In the genomic region with DNA sequence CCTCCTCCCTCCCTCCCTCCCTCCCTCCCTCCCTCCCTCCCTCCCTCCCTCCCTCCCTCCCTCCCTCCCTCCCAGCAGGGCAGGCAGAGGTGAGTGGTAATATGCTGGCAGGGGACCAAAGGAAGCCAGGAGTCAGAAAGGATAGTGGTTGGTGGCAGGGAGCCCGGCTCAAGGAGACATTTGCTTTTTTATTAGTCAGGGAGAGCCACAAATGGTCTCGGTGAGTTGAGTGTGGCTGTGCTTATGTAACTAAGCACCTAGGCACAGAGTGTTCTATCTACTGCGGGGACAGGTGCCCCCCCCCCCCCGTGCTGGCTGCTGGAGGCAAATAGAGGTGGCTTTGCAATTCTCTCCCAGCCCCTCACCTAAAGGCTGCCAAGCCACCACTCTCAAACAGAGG, we compare ENCODE assay signal across 9 mouse cellular contexts.
DNase-seq lines count a peak whose midpoint lies in the region; ATAC-seq and TF ChIP-seq lines count a peak whose summit lies in the region.
"Had no signal": no experiment of that assay in that cellular context is flagged by ENCODE, and none has a peak within 500 bp of the region (broad histone marks: within the 10 kb centered on the region; RNA-seq: fewer than 3 reads in every experiment).

No protein-coding gene starts in this region.

- no peaks in the 10 kb centered on the region for H3K36me3 ChIP-seq in lung, postnatal 0 days (ENCODE audit: insufficient read depth, low read length)
- no peaks in the 10 kb centered on the region for H3K36me3 ChIP-seq in heart, embryonic 13.5 days
- no peaks in the 10 kb centered on the region for H3K36me3 ChIP-seq in hindbrain, embryonic 12.5 days
- H3K36me3 ChIP-seq: stomach, embryonic 15.5 days had no signal

- TF ChIP-seq CTCF in lung, postnatal 0 days (IDR thresholded peaks at IDR 0.05), result no peak

- 25% methylated on average over 3 of the region's 4 CpGs for WGBS in lung, postnatal 0 days
- WGBS in heart, embryonic 13.5 days, result 21% methylated on average over 4 of the region's 4 CpGs
- WGBS in hindbrain, embryonic 12.5 days, result 51% methylated on average over 4 of the region's 4 CpGs

- H3K9ac ChIP-seq in lung, postnatal 0 days (replicated peaks; ENCODE audit: low read depth), result no peak overlapping the region
- H3K9ac ChIP-seq in heart, embryonic 13.5 days, result no peak overlapping the region
- no peak overlapping the region for H3K9ac ChIP-seq in hindbrain, embryonic 12.5 days
- H3K9ac ChIP-seq: stomach, embryonic 15.5 days had no signal

- no peaks in the 10 kb centered on the region for H3K27me3 ChIP-seq in lung, postnatal 0 days (replicated peaks; ENCODE audit: insufficient read depth, low read length)
- peaks cover 5% of the 10 kb centered on the region; the same call in 1 of the 2 replicates for H3K27me3 ChIP-seq in heart, embryonic 13.5 days (replicated peaks)
- H3K27me3 ChIP-seq in hindbrain, embryonic 12.5 days, result no peaks in the 10 kb centered on the region; the same call in 1 of the 2 replicates
- H3K27me3 ChIP-seq: stomach, embryonic 15.5 days had no signal

- no peaks in the 10 kb centered on the region for H3K9me3 ChIP-seq in lung, postnatal 0 days (ENCODE audit: low read length)
- no peaks in the 10 kb centered on the region for H3K9me3 ChIP-seq in heart, embryonic 13.5 days
- no peaks in the 10 kb centered on the region for H3K9me3 ChIP-seq in hindbrain, embryonic 12.5 days (replicated peaks)
- H3K9me3 ChIP-seq: stomach, embryonic 15.5 days had no signal

- TF ChIP-seq EP300 in lung, postnatal 0 days (IDR thresholded peaks at IDR 0.05), result no peak

- no peak overlapping the region for H3K4me2 ChIP-seq in lung, postnatal 0 days (replicated peaks; ENCODE audit: low read depth, low read length)
- no peak overlapping the region for H3K4me2 ChIP-seq in heart, embryonic 13.5 days
- no peak overlapping the region for H3K4me2 ChIP-seq in hindbrain, embryonic 12.5 days (replicated peaks)
- H3K4me2 ChIP-seq: stomach, embryonic 15.5 days had no signal

- no peak overlapping the region for H3K27ac ChIP-seq in lung, postnatal 0 days (ENCODE audit: low read length)
- H3K27ac ChIP-seq in brown adipose tissue, adult 24 weeks (replicated peaks; ENCODE audit: low read depth, low read length), result peak overlapping the region; percentile 98
- peak overlapping the region; percentile 67 for H3K27ac ChIP-seq in heart, embryonic 13.5 days (replicated peaks)
- H3K27ac ChIP-seq in hindbrain, embryonic 12.5 days, result no peak overlapping the region
- H3K27ac ChIP-seq: stomach, embryonic 15.5 days had no signal

- H3K4me3 ChIP-seq in lung, postnatal 0 days (ENCODE audit: low read depth, low read length), result no peak overlapping the region
- H3K4me3 ChIP-seq in brown adipose tissue, adult 24 weeks (ENCODE audit: insufficient read depth, low read depth, low read length), result no peak overlapping the region
- H3K4me3 ChIP-seq in heart, embryonic 13.5 days, result no peak overlapping the region
- H3K4me3 ChIP-seq in hindbrain, embryonic 12.5 days, result no peak overlapping the region
- H3K4me3 ChIP-seq: stomach, embryonic 15.5 days had no signal

- no peaks in the 10 kb centered on the region for H3K4me1 ChIP-seq in lung, postnatal 0 days (ENCODE audit: insufficient read depth, low read depth, low read length)
- peaks cover 11% of the 10 kb centered on the region; the same call in 1 of the 2 replicates for H3K4me1 ChIP-seq in brown adipose tissue, adult 24 weeks (ENCODE audit: control insufficient read depth, insufficient read depth, insufficient read length, low read length)
- H3K4me1 ChIP-seq in heart, embryonic 13.5 days, result peaks cover 39% of the 10 kb centered on the region
- H3K4me1 ChIP-seq in hindbrain, embryonic 12.5 days, result peaks cover 14% of the 10 kb centered on the region
- H3K4me1 ChIP-seq: stomach, embryonic 15.5 days had no signal

- peak; percentile 32 for DNase-seq in lung, postnatal 0 days (ENCODE audit: low spot score)
- no peak for DNase-seq in lung, postnatal 14 days
- peak; percentile 12 for DNase-seq in telencephalon, adult 2 months (ENCODE audit: low read depth, low spot score)
- DNase-seq in right cerebral cortex, postnatal 36 days (ENCODE audit: low spot score in 2 of 2), result no peak

- ATAC-seq in lung, postnatal 0 days, result peak; percentile 50
- no peak for ATAC-seq in heart, embryonic 13.5 days (ENCODE audit: extremely low read depth, insufficient number of reproducible peaks, low FRiP score, low TSS enrichment)
- no peak for ATAC-seq in hindbrain, embryonic 12.5 days (ENCODE audit: low FRiP score)
- ATAC-seq: forebrain, embryonic 16.5 days had no signal

Comparison
In these comparisons a context has a peak if more than half of its experiments do, and no peak if none do; other contexts are left out.
1. DNase-seq: peak in lung, postnatal 0 days (single experiment) and telencephalon, adult 2 months (single experiment); none in lung, postnatal 14 days (single experiment) and right cerebral cortex, postnatal 36 days (0 of 2).
2. H3K27ac ChIP-seq: peak in brown adipose tissue, adult 24 weeks (single experiment) and heart, embryonic 13.5 days (single experiment); none in lung, postnatal 0 days (single experiment) and hindbrain, embryonic 12.5 days (single experiment).